Mouse (Mus musculus) embryonic fibroblast, embryonic 13.5 days (primary cell): Measurements from ENCODE around the gene Fam171a2.

Experiments used
- CTCF ChIP-seq: IDR thresholded peaks from 2 replicates; pipeline ENCODE4 v1.5.1; 2011; ENCODE audit warnings: mild to moderate bottlenecking, control low read depth, low read length, moderate library complexity, borderline replicate concordance; ENCODE audit not compliant: insufficient read depth
- POLR2A ChIP-seq: IDR thresholded peaks from 2 replicates; pipeline ENCODE4 v1.6.1; 2011; ENCODE audit warnings: low read depth, mild to moderate bottlenecking, control low read depth, low read length, moderate library complexity

GRCm38 (mm10) chr11:102418887-102419286 lies 28.6 kb downstream of the Fam171a2 start:
- TF ChIP-seq CTCF = no peak
- no peak for TF ChIP-seq POLR2A
